Comparison of ENCODE assay signal across 9 mouse cellular contexts in genomic region chr11:19015381-19015730, GRCm38 (mm10). TPM values are rescaled to one million over a fixed set of nuclear protein-coding genes. Genes with fewer than 3 reads are reported as not detected.
DNase-seq lines count a peak whose midpoint lies in the region; ATAC-seq lines count a peak whose summit lies in the region.
"Had no signal": no experiment of that assay in that cellular context is flagged by ENCODE, and none has a peak within 500 bp of the region (broad histone marks: within the 10 kb centered on the region; RNA-seq: fewer than 3 reads in every experiment).

No protein-coding gene starts in this region.

- H3K9me3 ChIP-seq in limb, embryonic 15.5 days, result no peaks in the 10 kb centered on the region
- H3K9me3 ChIP-seq in stomach, embryonic 15.5 days, result no peaks in the 10 kb centered on the region

- H3K27me3 ChIP-seq in limb, embryonic 15.5 days, result peaks cover 56% of the 10 kb centered on the region
- H3K27me3 ChIP-seq in stomach, embryonic 15.5 days (replicated peaks), result no peaks in the 10 kb centered on the region

- peak; percentile 47 for DNase-seq in adrenal gland, adult 2 months
- DNase-seq in adrenal gland, adult (ENCODE audit: inconsistent age in 2 of 2, low spot score in 1 of 2), result no peak
- DNase-seq in ovary, postnatal 36 days (ENCODE audit: low spot score), result peak; percentile 11
- DNase-seq in ovary, adult 18-20 months (ENCODE audit: low spot score), result no peak
- DNase-seq: right cerebral cortex, postnatal 4 days had no signal

- peaks cover 24% of the 10 kb centered on the region for H3K4me1 ChIP-seq in limb, embryonic 15.5 days
- no peaks in the 10 kb centered on the region; the same call in 1 of the 2 replicates for H3K4me1 ChIP-seq in stomach, embryonic 15.5 days

- no peak overlapping the region for H3K9ac ChIP-seq in limb, embryonic 15.5 days
- H3K9ac ChIP-seq in stomach, embryonic 15.5 days, result peak overlapping the region; percentile 83

- no peaks in the 10 kb centered on the region for H3K36me3 ChIP-seq in limb, embryonic 15.5 days
- H3K36me3 ChIP-seq in stomach, embryonic 15.5 days, result no peaks in the 10 kb centered on the region; the same call in 1 of the 2 replicates

- H3K27ac ChIP-seq in limb, embryonic 15.5 days, result no peak overlapping the region
- H3K27ac ChIP-seq in stomach, embryonic 15.5 days, result peak overlapping the region; percentile 87

- peak overlapping the region; percentile 61 for H3K4me2 ChIP-seq in limb, embryonic 15.5 days
- H3K4me2 ChIP-seq in stomach, embryonic 15.5 days, result peak overlapping the region; percentile 69

- no peak for ATAC-seq in limb, embryonic 15.5 days (ENCODE audit: insufficient number of reproducible peaks, low FRiP score, low TSS enrichment, low read depth)
- ATAC-seq in stomach, embryonic 15.5 days (ENCODE audit: insufficient read depth, low FRiP score, low read depth), result no peak
- no peak for ATAC-seq in activated CD4-positive, CD25-positive, alpha-beta regulatory T cell, adult 4 months
- ATAC-seq in granulocyte monocyte progenitor cell, adult 5-6 weeks (replicated peaks; ENCODE audit: poor library complexity, severe bottlenecking), result no peak

- 12% methylated on average over 5 of the region's 5 CpGs for WGBS in limb, embryonic 15.5 days
- 2% methylated on average over 5 of the region's 5 CpGs for WGBS in stomach, embryonic 15.5 days

- H3K4me3 ChIP-seq in limb, embryonic 15.5 days, result peak overlapping the region; percentile 36
- H3K4me3 ChIP-seq in stomach, embryonic 15.5 days (replicated peaks), result peak overlapping the region; percentile 73

RNA-seq across cellular contexts. Expression of gene Meis1, which starts 3.4 kb away (rescaled TPM):
- total RNA-seq in adrenal gland, adult 2 months (2021), result 10 to 100 TPM; 45.9 to 50.7 TPM
- polyA plus RNA-seq in adrenal gland, adult 2 months (2012; rRNA removed), result 22.6 and 27.5 TPM in 2 replicates
- polyA plus RNA-seq in limb, embryonic 15.5 days (2015; fragmentation: Nextera tagmentation; extraction: Ambion mirVana), result 16.3 and 17.1 TPM in 2 replicates
- 139 and 150 TPM in 2 replicates for polyA plus RNA-seq in stomach, embryonic 15.5 days (2015; fragmentation: Nextera tagmentation; extraction: Ambion mirVana)
- polyA plus RNA-seq in activated CD4-positive, CD25-positive, alpha-beta regulatory T cell, adult 4 months (2017; shearing (Covaris generic)), result under 1 TPM in 1 of 2 experiments, not detected in 1; 0.33 TPM
- 12.6 and 24.4 TPM in 2 replicates for total RNA-seq in granulocyte monocyte progenitor cell, adult 5-6 weeks (2014; fragmentation: Nextera tagmentation)
- total RNA-seq in granulocyte monocyte progenitor cell, adult 5-6 weeks (2017), result 15.4 and 17.6 TPM in 2 replicates

Comparison
In these comparisons a context has a peak if more than half of its experiments do, and no peak if none do; other contexts are left out.
1. DNase-seq: peak in adrenal gland, adult 2 months (single experiment) and ovary, postnatal 36 days (single experiment); none in adrenal gland, adult (0 of 2) and ovary, adult 18-20 months (single experiment).
2. RNA of gene Meis1, which starts 3.4 kb away (polyA plus RNA-seq): 139 to 150 TPM in stomach, embryonic 15.5 days, 22.6 to 27.5 TPM in adrenal gland, adult 2 months and 16.3 to 17.1 TPM in limb, embryonic 15.5 days; 0.33 TPM in activated CD4-positive, CD25-positive, alpha-beta regulatory T cell, adult 4 months; every median in the first group is over 10 times any median in the second.